Mouse (Mus musculus): ENCODE measurements around the gene Ehd3. TPM values are rescaled to one million over a fixed set of nuclear protein-coding genes. Genes with fewer than 3 reads are reported as not detected.

Gene Ehd3
- polyA plus RNA-seq (2014; fragmentation: Nextera tagmentation; extraction: Ambion mirVana), result 20.0 and 21.4 TPM in 2 replicates

DNA sequence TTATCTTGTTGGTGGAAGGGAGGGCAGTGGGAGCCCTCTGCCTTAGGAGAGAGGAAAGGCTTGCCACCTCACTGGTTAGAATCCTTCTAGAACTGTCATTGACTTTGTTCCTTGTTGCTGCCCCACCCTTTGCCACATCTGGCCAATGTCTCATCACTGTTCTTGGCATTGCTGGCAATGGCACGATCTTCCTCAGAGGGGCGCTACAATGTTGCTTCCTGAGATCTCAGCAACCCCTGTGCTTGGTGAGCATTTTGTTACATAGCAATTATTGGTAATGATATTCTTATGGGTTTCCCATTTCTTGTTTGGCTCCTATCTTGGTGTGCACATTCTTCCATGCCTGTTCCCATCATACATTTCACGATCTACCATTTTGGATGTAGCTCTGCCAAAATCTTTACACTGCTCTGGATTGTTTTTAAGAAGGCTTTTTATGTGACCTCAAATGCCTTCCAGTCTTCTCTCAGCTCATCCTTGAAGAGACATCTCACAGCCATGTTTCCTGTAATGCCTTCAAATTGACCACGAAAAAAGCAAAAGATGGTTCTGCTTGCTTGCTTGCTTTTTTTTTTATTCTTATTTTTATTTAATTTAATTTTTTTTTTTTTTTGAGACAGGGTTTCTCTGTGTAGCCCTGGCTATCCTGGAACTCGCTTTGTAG, at the start of gene Ehd3:
Ehd3 (plus strand) TSS at position 614 of the 664 bp plus-strand sequence.
- Histone ChIP-seq H3K9me3 (ENCODE audit: control insufficient read depth, low read length) (no peaks in the 10 kb centered on the region), H3K9ac (peak within 1 kb of the TSS; percentile 79), H3K27me3 (ENCODE audit: control insufficient read depth, insufficient read depth, low read length) (no peaks in the 10 kb centered on the region), H3K4me1 (replicated peaks; ENCODE audit: control insufficient read depth, insufficient read depth, low read length) (peaks cover 12% of the 10 kb centered on the region), H3K4me3 (replicated peaks; ENCODE audit: low read length) (peak within 1 kb of the TSS; percentile 53), H3K4me2 (replicated peaks) (peak within 1 kb of the TSS; percentile 86), H3K27ac (peak within 1 kb of the TSS; percentile 85), H3K36me3 (replicated peaks; ENCODE audit: control insufficient read depth, insufficient read depth) (no peaks in the 10 kb centered on the region)
- DNase-seq (ENCODE audit: low spot score), result no peak
- 91% methylated on average over 5 of the region's 5 CpGs for WGBS
- ATAC-seq (ENCODE audit: low FRiP score), result no peak

DNA sequence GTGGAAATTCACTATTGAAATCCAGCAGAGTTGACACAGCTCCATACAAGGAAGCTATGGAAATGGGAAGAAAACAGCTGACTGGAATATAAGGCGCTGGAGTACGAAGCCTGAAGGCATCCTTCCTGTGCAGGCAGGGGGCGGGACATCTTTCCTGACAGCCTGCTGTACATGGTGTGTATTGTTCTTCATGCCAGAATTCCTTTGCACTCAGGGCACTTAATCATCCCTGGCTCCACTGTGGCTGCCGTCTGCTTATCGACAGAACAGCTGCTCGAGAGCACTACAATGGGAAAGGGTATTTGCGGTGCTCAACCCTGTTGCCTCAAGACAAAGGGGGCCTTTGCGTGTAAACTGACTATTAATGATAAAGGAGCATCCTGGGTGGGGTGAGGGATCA, 33.0 kb upstream of the Ehd3 start:
- Histone ChIP-seq H3K9ac (no peak overlapping the region), H3K36me3 (replicated peaks; ENCODE audit: control insufficient read depth, insufficient read depth) (no peaks in the 10 kb centered on the region), H3K4me1 (replicated peaks; ENCODE audit: control insufficient read depth, insufficient read depth, low read length) (0 out of 2 replicates have a peak, but pooled peaks cover 3% of the 10 kb centered on the region), H3K9me3 (ENCODE audit: control insufficient read depth, low read length) (no peaks in the 10 kb centered on the region), H3K4me3 (replicated peaks; ENCODE audit: low read length) (no peak overlapping the region), H3K27ac (peak overlapping the region; percentile 32; the same call in 1 of the 2 replicates), H3K4me2 (replicated peaks) (no peak overlapping the region), H3K27me3 (ENCODE audit: control insufficient read depth, insufficient read depth, low read length) (no peaks in the 10 kb centered on the region)
- DNase-seq (ENCODE audit: low spot score), result peak; percentile 53
- WGBS, result 11% methylated on average over 8 of the region's 8 CpGs
- peak; percentile 89 for ATAC-seq (ENCODE audit: low FRiP score)

DNA sequence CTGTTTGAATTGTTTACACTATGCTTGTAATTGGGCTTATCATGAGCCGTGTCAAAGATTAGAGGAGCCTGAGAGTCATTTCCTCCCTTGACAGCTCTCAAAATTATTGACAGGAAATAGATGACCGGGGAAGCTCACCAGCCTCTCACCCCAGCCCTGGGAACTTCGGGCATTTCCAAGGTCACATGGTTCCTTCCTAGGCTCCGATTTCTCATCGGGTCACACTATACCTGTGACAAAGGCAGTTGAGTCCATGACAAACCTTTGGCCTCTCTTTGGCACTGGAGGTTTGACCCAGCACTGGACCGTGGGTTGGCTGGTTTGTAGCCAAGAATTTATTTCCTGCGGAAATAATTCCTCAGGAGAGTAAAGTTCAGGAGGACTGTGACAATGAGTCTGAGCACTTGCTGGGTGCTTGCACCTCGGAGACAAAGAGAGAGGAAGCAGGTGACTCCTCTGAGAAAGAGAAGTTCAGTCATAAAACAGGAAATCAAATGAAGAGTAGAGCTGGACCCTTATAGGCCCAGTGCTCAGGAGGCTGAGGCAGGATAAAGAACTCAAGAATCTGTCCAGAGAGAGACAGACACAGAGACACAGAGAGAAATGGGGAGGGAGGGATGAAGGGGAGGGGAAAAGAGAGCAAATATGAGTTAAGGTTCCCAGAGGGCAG, 17.2 kb upstream of the Ehd3 start:
- Histone ChIP-seq H3K4me1 (replicated peaks; ENCODE audit: control insufficient read depth, insufficient read depth, low read length) (0 out of 2 replicates have a peak, but pooled peaks cover 4% of the 10 kb centered on the region), H3K36me3 (replicated peaks; ENCODE audit: control insufficient read depth, insufficient read depth) (no peaks in the 10 kb centered on the region), H3K27ac (no peak overlapping the region), H3K4me2 (replicated peaks) (no peak overlapping the region), H3K9me3 (ENCODE audit: control insufficient read depth, low read length) (no peaks in the 10 kb centered on the region), H3K27me3 (ENCODE audit: control insufficient read depth, insufficient read depth, low read length) (no peaks in the 10 kb centered on the region), H3K9ac (no peak overlapping the region), H3K4me3 (replicated peaks; ENCODE audit: low read length) (no peak overlapping the region)
- DNase-seq (ENCODE audit: low spot score) (no peak), ATAC-seq (ENCODE audit: low FRiP score) (no peak)
- 87% methylated on average over 8 of the region's 8 CpGs for WGBS

DNA sequence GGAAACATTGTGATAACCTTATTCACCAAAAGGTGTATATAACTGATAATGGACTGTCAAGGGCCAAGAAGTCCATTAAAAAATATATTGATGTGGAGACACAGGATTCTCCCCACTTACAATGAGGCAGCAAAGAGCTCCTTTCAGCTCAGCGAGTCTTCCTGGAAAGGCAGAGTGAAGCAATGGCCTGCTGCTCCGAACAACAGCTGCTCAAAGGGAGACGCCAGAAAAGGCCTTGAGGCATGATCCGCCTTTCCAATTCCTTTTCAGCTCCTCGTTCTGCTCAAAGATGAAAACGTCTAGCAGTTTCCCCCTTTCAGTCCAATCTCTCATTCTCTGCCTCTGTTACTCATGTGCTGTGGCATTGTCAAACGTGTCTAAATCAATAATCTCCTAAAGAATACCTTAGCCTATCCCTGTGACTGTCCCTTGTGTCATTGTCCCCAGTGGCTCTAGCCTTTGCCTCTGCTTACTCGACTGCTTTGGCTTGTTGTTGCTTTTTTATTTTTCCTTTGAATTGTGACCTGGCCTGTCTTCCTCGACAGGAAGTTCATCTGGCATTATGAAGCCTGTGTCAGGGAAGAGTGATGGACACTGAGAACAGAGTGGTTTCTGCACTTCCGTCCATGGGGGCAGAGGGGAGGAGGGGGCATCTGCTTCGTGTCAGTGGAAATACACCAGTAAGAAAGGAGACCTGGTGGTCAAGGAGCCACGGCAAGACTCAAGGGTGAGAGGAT, 13.5 kb upstream of the Ehd3 start:
- H3K9ac ChIP-seq, result no peak overlapping the region
- ATAC-seq (ENCODE audit: low FRiP score) (no peak), DNase-seq (ENCODE audit: low spot score) (peak; percentile 32)
- no peak overlapping the region for H3K27ac ChIP-seq
- no peaks in the 10 kb centered on the region for H3K27me3 ChIP-seq (ENCODE audit: control insufficient read depth, insufficient read depth, low read length)
- H3K9me3 ChIP-seq (ENCODE audit: control insufficient read depth, low read length), result no peaks in the 10 kb centered on the region
- no peak overlapping the region for H3K4me3 ChIP-seq (replicated peaks; ENCODE audit: low read length)
- WGBS, result 19% methylated on average over 12 of the region's 12 CpGs
- no peaks in the 10 kb centered on the region for H3K36me3 ChIP-seq (replicated peaks; ENCODE audit: control insufficient read depth, insufficient read depth)
- H3K4me1 ChIP-seq (replicated peaks; ENCODE audit: control insufficient read depth, insufficient read depth, low read length), result 0 out of 2 replicates have a peak, but pooled peaks cover 4% of the 10 kb centered on the region
- no peak overlapping the region for H3K4me2 ChIP-seq (replicated peaks)

DNA sequence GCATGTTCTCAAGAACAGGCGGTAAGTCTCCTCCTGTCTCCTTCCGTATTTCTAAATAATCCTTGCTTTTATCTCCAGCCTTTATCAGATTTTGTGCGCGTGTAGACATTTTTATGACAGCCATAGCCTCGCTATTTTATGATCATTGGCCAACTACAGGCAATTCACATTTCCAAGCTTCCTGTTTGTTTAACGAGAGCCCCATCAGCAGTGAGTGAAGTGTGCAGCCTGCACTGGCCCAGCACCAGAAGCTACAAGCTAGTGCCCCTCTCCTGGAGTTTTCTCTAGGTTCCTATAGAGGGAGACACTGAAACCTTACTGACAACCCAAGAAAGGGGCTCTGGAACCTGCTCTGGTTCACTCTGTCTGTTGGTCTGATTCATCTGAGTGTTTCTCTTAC, 7.1 kb upstream of the Ehd3 start:
- no peaks in the 10 kb centered on the region for H3K27me3 ChIP-seq (ENCODE audit: control insufficient read depth, insufficient read depth, low read length)
- no peaks in the 10 kb centered on the region for H3K9me3 ChIP-seq (ENCODE audit: control insufficient read depth, low read length)
- no peak for ATAC-seq (ENCODE audit: low FRiP score)
- no peaks in the 10 kb centered on the region for H3K36me3 ChIP-seq (replicated peaks; ENCODE audit: control insufficient read depth, insufficient read depth)
- WGBS, result 82% methylated on average over 6 of the region's 6 CpGs
- H3K27ac ChIP-seq, result no peak overlapping the region
- no peak overlapping the region for H3K9ac ChIP-seq
- no peak for DNase-seq (ENCODE audit: low spot score)
- no peak overlapping the region for H3K4me2 ChIP-seq (replicated peaks)
- H3K4me3 ChIP-seq (replicated peaks; ENCODE audit: low read length), result no peak overlapping the region
- H3K4me1 ChIP-seq (replicated peaks; ENCODE audit: control insufficient read depth, insufficient read depth, low read length), result no peaks in the 10 kb centered on the region

DNA sequence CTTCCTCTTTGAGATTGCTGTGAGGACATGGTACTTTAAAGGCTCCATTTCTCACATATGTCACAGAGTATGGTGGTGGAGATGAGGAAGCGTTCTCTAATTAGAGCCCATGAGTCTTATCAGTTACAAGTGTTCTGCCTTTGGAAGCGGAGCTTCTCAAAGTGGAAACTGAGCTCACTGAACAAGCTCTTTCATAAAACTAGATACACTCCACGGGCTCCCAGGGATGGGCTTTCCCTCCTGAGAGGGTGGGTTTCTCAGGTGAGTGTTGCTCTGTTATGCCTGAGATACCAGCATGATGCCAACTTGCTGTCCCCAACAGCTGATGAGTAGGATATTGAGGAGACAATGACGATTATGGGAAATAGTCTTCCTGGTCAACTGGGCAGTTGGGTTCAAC, 6.2 kb upstream of the Ehd3 start:
- ATAC-seq (ENCODE audit: low FRiP score) (no peak), DNase-seq (ENCODE audit: low spot score) (no peak)
- WGBS, result 87% methylated on average over 4 of the region's 4 CpGs
- Histone ChIP-seq H3K27me3 (ENCODE audit: control insufficient read depth, insufficient read depth, low read length) (no peaks in the 10 kb centered on the region), H3K9ac (no peak overlapping the region), H3K4me2 (replicated peaks) (no peak overlapping the region), H3K9me3 (ENCODE audit: control insufficient read depth, low read length) (no peaks in the 10 kb centered on the region), H3K4me1 (replicated peaks; ENCODE audit: control insufficient read depth, insufficient read depth, low read length) (no peaks in the 10 kb centered on the region), H3K4me3 (replicated peaks; ENCODE audit: low read length) (no peak overlapping the region), H3K36me3 (replicated peaks; ENCODE audit: control insufficient read depth, insufficient read depth) (no peaks in the 10 kb centered on the region), H3K27ac (no peak overlapping the region)

GRCm38 (mm10) chr17:73804592-73805271, 798 bp downstream of the Ehd3 start:
- peaks cover 12% of the 10 kb centered on the region for H3K4me1 ChIP-seq (replicated peaks; ENCODE audit: control insufficient read depth, insufficient read depth, low read length)
- ATAC-seq (ENCODE audit: low FRiP score) (peak; percentile 97), DNase-seq (ENCODE audit: low spot score) (peak; percentile 91)
- peak overlapping the region; percentile 53 for H3K4me3 ChIP-seq (replicated peaks; ENCODE audit: low read length)
- H3K27ac ChIP-seq, result peak overlapping the region; percentile 85
- H3K9ac ChIP-seq, result peak overlapping the region; percentile 79
- no peaks in the 10 kb centered on the region for H3K27me3 ChIP-seq (ENCODE audit: control insufficient read depth, insufficient read depth, low read length)
- H3K4me2 ChIP-seq (replicated peaks), result peak overlapping the region; percentile 86
- no peaks in the 10 kb centered on the region for H3K36me3 ChIP-seq (replicated peaks; ENCODE audit: control insufficient read depth, insufficient read depth)
- under 1% methylated on average over 45 of the region's 45 CpGs for WGBS
- no peaks in the 10 kb centered on the region for H3K9me3 ChIP-seq (ENCODE audit: control insufficient read depth, low read length)

- 87% methylated on average over 6 of the region's 6 CpGs for WGBS
- Histone ChIP-seq H3K9me3 (ENCODE audit: control insufficient read depth, low read length) (no peaks in the 10 kb centered on the region), H3K27ac (no peak overlapping the region), H3K4me1 (replicated peaks; ENCODE audit: control insufficient read depth, insufficient read depth, low read length) (peaks cover 12% of the 10 kb centered on the region), H3K4me2 (replicated peaks) (peak overlapping the region; percentile 86), H3K36me3 (replicated peaks; ENCODE audit: control insufficient read depth, insufficient read depth) (no peaks in the 10 kb centered on the region), H3K4me3 (replicated peaks; ENCODE audit: low read length) (peak overlapping the region; percentile 53; the same call in 1 of the 2 replicates), H3K9ac (no peak overlapping the region), H3K27me3 (ENCODE audit: control insufficient read depth, insufficient read depth, low read length) (no peaks in the 10 kb centered on the region)
- DNase-seq (ENCODE audit: low spot score) (no peak), ATAC-seq (ENCODE audit: low FRiP score) (no peak)
Observed at GRCm38 (mm10) chr17:73806331-73806730, 2.4 kb downstream of the Ehd3 start.

DNA sequence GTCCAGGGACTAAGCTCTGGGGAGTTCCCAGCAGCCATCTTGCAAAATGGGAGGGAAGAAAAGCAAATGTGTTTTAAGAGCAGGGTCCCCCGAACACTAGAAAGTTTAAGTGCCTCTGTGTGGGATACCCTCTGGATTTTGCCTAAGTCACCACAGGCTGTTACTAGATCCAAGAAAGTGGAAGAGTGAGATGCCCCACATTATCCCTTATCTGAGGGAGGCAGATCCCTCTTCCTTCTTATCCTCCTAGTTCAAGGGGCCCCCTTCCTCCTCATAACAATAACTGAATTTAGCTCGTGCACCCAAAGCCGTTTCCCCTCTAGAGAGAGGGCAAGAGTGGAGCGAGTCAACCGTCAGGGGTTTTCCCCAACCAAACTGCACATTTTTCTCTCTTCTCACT, 3.3 kb downstream of the Ehd3 start:
- Histone ChIP-seq H3K27ac (no peak overlapping the region), H3K9me3 (ENCODE audit: control insufficient read depth, low read length) (no peaks in the 10 kb centered on the region), H3K27me3 (ENCODE audit: control insufficient read depth, insufficient read depth, low read length) (no peaks in the 10 kb centered on the region), H3K4me2 (replicated peaks) (0 out of 2 replicates have a peak overlapping the region, but pooled peaks have one; percentile 3), H3K36me3 (replicated peaks; ENCODE audit: control insufficient read depth, insufficient read depth) (no peaks in the 10 kb centered on the region), H3K9ac (no peak overlapping the region), H3K4me1 (replicated peaks; ENCODE audit: control insufficient read depth, insufficient read depth, low read length) (peaks cover 12% of the 10 kb centered on the region), H3K4me3 (replicated peaks; ENCODE audit: low read length) (no peak overlapping the region)
- whole genome bisulfite sequencing, result 94% methylated on average over 5 of the region's 5 CpGs
- DNase-seq (ENCODE audit: low spot score) (no peak), ATAC-seq (ENCODE audit: low FRiP score) (no peak)
